Mouse (Mus musculus) spleen, adult 2 months (tissue): Measurements from ENCODE around the gene Tmem116. TPM values are rescaled to one million over a fixed set of nuclear protein-coding genes. Genes with fewer than 3 reads are reported as not detected.
"Not testable (repeated sequence)": the region's sequence is repeated elsewhere in the genome, so short reads cannot be mapped to it uniquely, and the experiment has no call there.

Source experiments
- DNase-seq, 2 experiments: peaks; one replicate each; pipeline versions ENCODE4 v3.0.0 to v3.0.0-alpha.2; 2012 to 2021; ENCODE audit warnings: low spot score in 2 of 2, low read depth in 1 of 2
- H3K27ac ChIP-seq: fragments of 200-500 bp; 2 replicates; pipeline ENCODE4 v1.5.1; 2012; ENCODE audit warnings: low read length, inconsistent platforms; ENCODE audit not compliant: insufficient read depth
- H3K27me3 ChIP-seq: fragments of 200-500 bp; 2 replicates; pipeline ENCODE4 v1.6.1; 2012; ENCODE audit warnings: mild to moderate bottlenecking, moderate library complexity, low read length, inconsistent platforms; ENCODE audit not compliant: control insufficient read depth, insufficient read depth
- H3K36me3 ChIP-seq: fragments of 200-500 bp; 2 replicates; pipeline ENCODE4 v1.6.1; 2012; ENCODE audit warnings: mild to moderate bottlenecking, low read length, inconsistent platforms; ENCODE audit not compliant: control insufficient read depth, insufficient read depth
- H3K4me1 ChIP-seq: fragments of 200-500 bp; 2 replicates; pipeline ENCODE4 v1.6.1; 2011; ENCODE audit warnings: inconsistent platforms; ENCODE audit not compliant: control insufficient read depth, insufficient read depth, insufficient read length
- H3K4me3 ChIP-seq: fragments of 200-500 bp; 2 replicates; pipeline ENCODE4 v1.5.1; 2011; ENCODE audit warnings: mild to moderate bottlenecking, inconsistent platforms; ENCODE audit not compliant: insufficient read depth, insufficient read length; ENCODE audit errors: extremely low read depth
- CTCF ChIP-seq: fragments of 200-500 bp; IDR thresholded peaks from 2 replicates; pipeline ENCODE4 v1.5.1; 2011; ENCODE audit warnings: mild to moderate bottlenecking, inconsistent platforms; ENCODE audit not compliant: insufficient read depth, insufficient read length, insufficient replicate concordance; ENCODE audit errors: extremely low read depth
- POLR2A ChIP-seq: fragments of 200-500 bp; IDR thresholded peaks from 2 replicates; pipeline ENCODE4 v1.6.1; 2011; ENCODE audit warnings: low read depth, low read length, inconsistent platforms
- WGBS: fragments of 180-500 bp; shearing (Covaris S2); methylation state at CpG from one replicate; pipeline ENCODE4 v1.1.7; 2018; 5-methylcytosine and 5-hydroxymethylcytosine counted together
- polyA plus RNA-seq: library from polyadenylated mRNA; depleted of rRNA; stranded (reverse); fragments of >200 nt; gene quantifications from 2 replicates; pipeline ENCODE4 v1.2.3, GENCODE M21; 2012

Gene Tmem116
- polyA plus RNA-seq, 1 experiment, result 1.3 TPM

GRCm38 (mm10) chr5:121476040-121476439 is 24.3 kb downstream of the Tmem116 start:
- Histone ChIP-seq H3K4me1 (no peaks in the 10 kb centered on the region), H3K36me3 (no peaks in the 10 kb centered on the region), H3K27me3 (no peaks in the 10 kb centered on the region), H3K27ac (no peak overlapping the region), H3K4me3 (no peak overlapping the region)
- TF ChIP-seq CTCF (no peak), POLR2A (no peak)
- 80% methylated on average over 1 of the region's 1 CpGs for WGBS
- no peak for DNase-seq

- DNase-seq, result peak; percentile 25 to 41
- Histone ChIP-seq H3K4me3 (no peak overlapping the region), H3K27me3 (no peaks in the 10 kb centered on the region), H3K4me1 (no peaks in the 10 kb centered on the region), H3K27ac (no peak overlapping the region), H3K36me3 (no peaks in the 10 kb centered on the region)
- 32% methylated on average over 3 of the region's 3 CpGs for WGBS
- TF ChIP-seq POLR2A (no peak), CTCF (no peak)
Measured at GRCm38 (mm10) chr5:121477680-121478079, 26.0 kb downstream of the Tmem116 start.

GRCm38 (mm10) chr5:121484801-121485200 is 33.1 kb downstream of the Tmem116 start:
- Histone ChIP-seq H3K4me3 (no peak overlapping the region), H3K36me3 (no peaks in the 10 kb centered on the region), H3K4me1 (no peaks in the 10 kb centered on the region), H3K27me3 (no peaks in the 10 kb centered on the region), H3K27ac (no peak overlapping the region)
- 81% methylated on average over 5 of the region's 5 CpGs for WGBS
- no peak for DNase-seq
- TF ChIP-seq POLR2A, result no peak
- TF ChIP-seq CTCF, result no peak

GRCm38 (mm10) chr5:121493305-121493704 is 41.6 kb downstream of the Tmem116 start:
- 72% methylated on average over 8 of the region's 8 CpGs for WGBS
- Histone ChIP-seq H3K36me3 (no peaks in the 10 kb centered on the region), H3K4me3 (no peak overlapping the region), H3K27me3 (no peaks in the 10 kb centered on the region), H3K27ac (no peak overlapping the region), H3K4me1 (no peaks in the 10 kb centered on the region)
- TF ChIP-seq POLR2A, result no peak
- DNase-seq, result no peak

GRCm38 (mm10) chr5:121500719-121501118 is 49.0 kb downstream of the Tmem116 start:
- 39% methylated on average over 7 of the region's 7 CpGs for WGBS
- no peak overlapping the region for H3K4me3 ChIP-seq
- TF ChIP-seq POLR2A (no peak), CTCF (no peak)

GRCm38 (mm10) chr5:121501424-121501996 is 49.8 kb downstream of the Tmem116 start:
- not testable (repeated sequence) for H3K27ac ChIP-seq, H3K36me3 ChIP-seq, H3K4me1 ChIP-seq, H3K27me3 ChIP-seq
- peak in 1 of 2 experiments; percentile 7 for DNase-seq
- WGBS, result 13% methylated on average over 11 of the region's 17 CpGs
- peak overlapping the region; percentile 12; the same call in 1 of the 2 replicates for H3K4me3 ChIP-seq

More at GRCm38 (mm10) chr5:121500719-121501118, 49.0 kb downstream of the Tmem116 start:
- Histone ChIP-seq H3K4me1 (no peaks in the 10 kb centered on the region), H3K27ac (no peak overlapping the region), H3K36me3 (no peaks in the 10 kb centered on the region), H3K27me3 (no peaks in the 10 kb centered on the region)
- no peak for DNase-seq

- Histone ChIP-seq H3K27me3 (no peaks in the 10 kb centered on the region), H3K4me3 (no peak within 1 kb of the TSS), H3K36me3 (no peaks in the 10 kb centered on the region), H3K27ac (no peak within 1 kb of the TSS), H3K4me1 (no peaks in the 10 kb centered on the region)
- TF ChIP-seq POLR2A (no peak), CTCF (no peak)
- whole genome bisulfite sequencing, result 73% methylated on average over 3 of the region's 3 CpGs
- DNase-seq, result no peak
Measured at GRCm38 (mm10) chr5:121503231-121503630, 51.5 kb downstream of the Tmem116 start, which contains the start of gene Adam1b. Gene Adam1b, minus strand, starts transcription at chr5:121503435.
